Mouse (Mus musculus) thymus, adult 2 months (tissue): ENCODE measurements at regions not wholly inside any gene's neighbourhood (a gene's known extent, or its start where the extent isn't known, plus 50 kb on each side); places are given as distances from the start of the nearest gene placed in this dataset.

Experiments
- DNase-seq: peaks from one replicate; pipeline ENCODE4 v3.0.0; 2021
- H3K27ac ChIP-seq: fragments of 200-500 bp; 2 replicates; pipeline ENCODE4 v1.5.1; 2012; ENCODE audit warnings: low read length, control low read depth; ENCODE audit not compliant: control insufficient read depth, insufficient read depth
- H3K27me3 ChIP-seq: fragments of 200-500 bp; 2 replicates; pipeline ENCODE4 v1.6.1; 2012; ENCODE audit warnings: mild to moderate bottlenecking, low read length, moderate library complexity, mixed read lengths; ENCODE audit not compliant: control insufficient read depth, insufficient read depth
- H3K36me3 ChIP-seq: fragments of 200-500 bp; 2 replicates; pipeline ENCODE4 v1.6.1; 2012; ENCODE audit warnings: mild to moderate bottlenecking, low read length, moderate library complexity; ENCODE audit not compliant: control insufficient read depth, insufficient read depth
- H3K4me1 ChIP-seq: fragments of 200-500 bp; replicated peaks from 2 replicates; pipeline ENCODE4 v1.6.1; 2012; ENCODE audit warnings: low read length; ENCODE audit not compliant: control insufficient read depth, insufficient read depth
- H3K4me3 ChIP-seq: fragments of 200-500 bp; 2 replicates; pipeline ENCODE4 v1.5.1; 2012; ENCODE audit warnings: mild to moderate bottlenecking, low read length, control low read depth, moderate library complexity; ENCODE audit not compliant: control insufficient read depth, insufficient read depth
- CTCF ChIP-seq: fragments of 200-500 bp; IDR thresholded peaks from 2 replicates; pipeline ENCODE4 v1.5.1; 2012; ENCODE audit warnings: mild to moderate bottlenecking, control low read depth, low read length, moderate library complexity, borderline replicate concordance; ENCODE audit not compliant: control insufficient read depth, poor library complexity, insufficient read depth; ENCODE audit errors: extremely low read depth
- POLR2A ChIP-seq: fragments of 200-500 bp; IDR thresholded peaks from 2 replicates; pipeline ENCODE4 v1.6.1; 2012; ENCODE audit warnings: mild to moderate bottlenecking, low read length, control low read depth, moderate library complexity; ENCODE audit not compliant: control insufficient read depth, poor library complexity, insufficient read depth; ENCODE audit errors: extremely low read depth
- WGBS: fragments of 180-500 bp; shearing (Covaris S2); methylation state at CpG from one replicate; pipeline ENCODE4 v1.1.7; 2018; 5-methylcytosine and 5-hydroxymethylcytosine counted together

GRCm38 (mm10) chr8:41648276-41648675 lies 231.4 kb upstream of the Frg1 start:
- WGBS, result 97% methylated on average over 1 of the region's 1 CpGs
- no peak overlapping the region for H3K27ac ChIP-seq
- no peak for TF ChIP-seq CTCF
- TF ChIP-seq POLR2A, result no peak
- H3K4me3 ChIP-seq, result no peak overlapping the region
- H3K4me1 ChIP-seq, result no peaks in the 10 kb centered on the region
- H3K36me3 ChIP-seq, result no peaks in the 10 kb centered on the region
- no peaks in the 10 kb centered on the region for H3K27me3 ChIP-seq
- no peak for DNase-seq

GRCm38 (mm10) chr8:41644626-41645025 lies 227.8 kb upstream of the Frg1 start:
- no peaks in the 10 kb centered on the region for H3K27me3 ChIP-seq
- no peak for DNase-seq
- WGBS, result 90% methylated on average over 5 of the region's 5 CpGs
- H3K27ac ChIP-seq, result no peak overlapping the region
- TF ChIP-seq POLR2A (no peak), CTCF (no peak)
- H3K36me3 ChIP-seq, result no peaks in the 10 kb centered on the region
- no peak overlapping the region for H3K4me3 ChIP-seq
- no peaks in the 10 kb centered on the region for H3K4me1 ChIP-seq

- Histone ChIP-seq H3K27ac (no peak overlapping the region), H3K36me3 (no peaks in the 10 kb centered on the region), H3K4me3 (no peak overlapping the region), H3K27me3 (no peaks in the 10 kb centered on the region), H3K4me1 (no peaks in the 10 kb centered on the region)
- TF ChIP-seq POLR2A (no peak), CTCF (no peak)
- 89% methylated on average over 4 of the region's 4 CpGs for WGBS
- no peak for DNase-seq
Observed at GRCm38 (mm10) chr8:41623841-41624240, 207.0 kb upstream of the Frg1 start.

GRCm38 (mm10) chr8:41600255-41600654 lies 183.4 kb upstream of the Frg1 start:
- DNase-seq, result no peak
- TF ChIP-seq CTCF, result no peak
- no peak for TF ChIP-seq POLR2A
- H3K4me1 ChIP-seq, result no peaks in the 10 kb centered on the region
- no peak overlapping the region for H3K4me3 ChIP-seq
- no peaks in the 10 kb centered on the region for H3K36me3 ChIP-seq
- 86% methylated on average over 1 of the region's 1 CpGs for WGBS
- H3K27me3 ChIP-seq, result no peaks in the 10 kb centered on the region
- H3K27ac ChIP-seq, result no peak overlapping the region

- DNase-seq, result no peak
- Histone ChIP-seq H3K4me1 (no peaks in the 10 kb centered on the region), H3K27me3 (no peaks in the 10 kb centered on the region), H3K36me3 (no peaks in the 10 kb centered on the region), H3K27ac (no peak overlapping the region), H3K4me3 (no peak overlapping the region)
- 86% methylated on average over 5 of the region's 5 CpGs for WGBS
- no peak for TF ChIP-seq POLR2A
- no peak for TF ChIP-seq CTCF
Observed at GRCm38 (mm10) chr8:41594446-41594845, 177.6 kb upstream of the Frg1 start.

GRCm38 (mm10) chr8:41593666-41594042 lies 176.8 kb upstream of the Frg1 start:
- Histone ChIP-seq H3K4me1 (no peaks in the 10 kb centered on the region), H3K36me3 (no peaks in the 10 kb centered on the region), H3K27me3 (no peaks in the 10 kb centered on the region), H3K27ac (no peak overlapping the region), H3K4me3 (no peak overlapping the region)
- no peak for DNase-seq
- no peak for TF ChIP-seq CTCF
- TF ChIP-seq POLR2A, result no peak
- 81% methylated on average over 2 of the region's 2 CpGs for WGBS
